Mouse (Mus musculus) embryonic fibroblast, embryonic 13.5 days (primary cell): ENCODE data around the gene Ercc4.

ENCODE experiments used
- CTCF ChIP-seq: IDR thresholded peaks from 2 replicates; pipeline ENCODE4 v1.5.1; 2011; ENCODE audit warnings: mild to moderate bottlenecking, control low read depth, low read length, moderate library complexity, borderline replicate concordance; ENCODE audit not compliant: insufficient read depth
- POLR2A ChIP-seq: IDR thresholded peaks from 2 replicates; pipeline ENCODE4 v1.6.1; 2011; ENCODE audit warnings: low read depth, mild to moderate bottlenecking, control low read depth, low read length, moderate library complexity

DNA sequence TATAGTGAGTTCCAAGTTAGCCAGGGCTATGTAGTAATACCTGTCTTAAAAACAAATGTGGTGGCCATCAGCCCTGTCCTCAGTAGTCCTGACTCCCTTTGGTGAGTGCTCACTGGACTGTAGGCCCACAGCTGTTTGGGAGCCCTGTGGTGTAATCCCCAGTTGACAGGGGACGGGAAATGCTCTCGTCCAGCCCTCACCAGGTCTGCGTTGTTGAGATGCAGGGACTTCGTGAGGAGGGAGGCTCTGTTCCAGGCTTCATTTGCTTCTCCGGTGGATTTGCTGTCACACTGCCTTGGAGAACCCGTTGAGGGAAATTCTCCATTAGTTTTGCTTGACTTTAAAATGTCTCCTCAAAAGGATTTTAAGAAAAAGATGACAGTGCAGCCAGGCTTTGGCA, 41.3 kb downstream of the Ercc4 start:
- TF ChIP-seq CTCF (no peak), POLR2A (no peak)
